Mouse (Mus musculus) embryo, embryonic 11.5 days (tissue): ENCODE data around the gene Unc93a.
"Not testable (repeated sequence)": the region's sequence is repeated elsewhere in the genome, so short reads cannot be mapped to it uniquely, and the experiment has no call there.

ENCODE experiments used
- DNase-seq: peaks from one replicate; pipeline ENCODE4 v3.0.0-alpha.2; 2012; ENCODE audit warnings: low read depth, low spot score

Gene Unc93a

DNA sequence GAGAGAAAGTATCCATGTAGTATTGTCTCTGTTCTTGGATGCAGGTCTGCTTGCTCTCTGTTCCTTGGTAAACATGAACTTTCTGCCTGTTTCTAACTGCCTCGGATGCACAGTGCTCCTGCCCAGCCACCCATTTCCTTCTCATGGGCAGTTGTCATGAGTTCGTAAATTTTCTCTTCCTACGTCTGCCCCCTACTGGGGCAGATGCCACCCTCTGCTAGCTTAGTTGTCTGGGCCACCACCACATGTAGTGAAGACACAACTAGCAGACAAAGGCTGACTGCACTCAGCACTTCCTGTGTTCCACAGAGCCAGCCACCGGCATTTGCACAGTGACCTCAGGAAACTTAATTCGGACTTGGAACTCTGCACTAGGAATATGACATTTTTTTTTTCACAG, 62.4 kb downstream of the Unc93a start:
- DNase-seq, result not testable (repeated sequence)

DNA sequence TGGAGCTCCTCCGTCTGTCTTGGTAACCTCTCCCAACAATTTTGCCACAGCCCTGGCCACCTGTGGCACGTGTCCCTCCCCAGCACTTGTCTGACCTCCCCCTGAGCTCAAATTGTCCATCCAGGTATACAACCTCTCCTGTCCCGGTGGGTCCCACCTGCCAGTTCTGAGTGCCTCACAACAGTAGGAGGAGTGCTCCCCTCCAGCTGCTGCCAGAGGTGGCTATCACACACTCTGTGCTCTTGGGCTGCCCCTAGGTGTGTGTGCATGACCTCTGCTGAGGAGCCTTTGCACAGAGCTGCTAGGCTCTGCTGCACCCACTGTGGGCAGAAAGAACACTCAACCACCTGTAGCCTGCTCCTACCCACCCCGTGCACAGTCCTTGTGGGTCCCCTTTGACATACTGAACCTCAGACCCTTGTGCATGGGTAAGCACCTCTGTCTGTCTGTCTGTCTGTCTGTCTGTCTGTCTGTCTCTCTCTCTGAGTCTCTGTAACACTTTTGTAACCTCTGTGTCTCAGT, 63.7 kb downstream of the Unc93a start:
- not testable (repeated sequence) for DNase-seq

- DNase-seq, result not testable (repeated sequence)
Measured at GRCm38 (mm10) chr17:13062882-13063281, 68.7 kb downstream of the Unc93a start.

- DNase-seq, result not testable (repeated sequence)
Measured at GRCm38 (mm10) chr17:13060804-13061203, 70.8 kb downstream of the Unc93a start, which contains the start of gene Tcp10b. Gene Tcp10b (plus strand): TSS chr17:13061104.
